Mouse (Mus musculus) cortical plate, adult 2 months (tissue): Measurements from ENCODE around the gene Vmo1.

Source experiments
- CTCF ChIP-seq: fragments of 200-500 bp; IDR thresholded peaks from 2 replicates; pipeline ENCODE4 v1.5.1; 2011; ENCODE audit warnings: mild to moderate bottlenecking, control low read depth, low read length; ENCODE audit not compliant: insufficient read depth; ENCODE audit errors: extremely low read depth
- POLR2A ChIP-seq: fragments of 200-500 bp; IDR thresholded peaks from 2 replicates; pipeline ENCODE4 v1.6.1; 2011; ENCODE audit warnings: mild to moderate bottlenecking, low read length, control low read depth; ENCODE audit not compliant: insufficient read depth; ENCODE audit errors: extremely low read depth

DNA sequence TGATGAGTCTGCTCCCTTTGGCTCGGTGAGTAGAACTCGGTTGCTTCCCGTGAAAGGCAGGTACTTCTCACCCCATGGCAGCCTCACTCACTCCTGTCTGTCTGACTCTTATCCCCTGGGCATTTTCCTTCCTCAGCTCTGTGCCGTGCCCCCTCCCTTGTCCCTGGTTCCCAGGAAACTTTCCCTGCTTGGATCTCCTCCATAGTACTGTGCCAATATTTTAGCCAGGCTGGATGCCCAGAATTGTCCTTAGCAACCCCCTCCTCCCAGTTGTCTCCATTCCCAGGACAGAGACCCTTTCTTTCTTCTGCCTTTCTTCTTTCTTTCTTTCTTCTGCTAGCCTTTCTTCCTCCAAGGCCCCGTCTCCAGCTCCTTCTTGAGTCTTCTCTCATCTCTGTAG lies 27.0 kb upstream of the Vmo1 start:
- TF ChIP-seq CTCF (no peak), POLR2A (no peak)
